Mouse (Mus musculus) hindbrain, embryonic 14.5 days (tissue): Measurements from ENCODE around the gene Spata22. TPM values are rescaled to one million over a fixed set of nuclear protein-coding genes. Genes with fewer than 3 reads are reported as not detected.

Source experiments
- polyA plus RNA-seq: library from polyadenylated mRNA; unstranded; fragments of >200 nt; fragmentation: Nextera tagmentation; extraction: Ambion mirVana; gene quantifications from 2 replicates; pipeline ENCODE4 v1.2.1, GENCODE M21; 2014

The Spata22 gene
- polyA plus RNA-seq, 1 experiment from 2014 or later, result not detected

Other genes with a start within 250 kb of the Spata22 start
- gene Itgae, start 239.2 kb upstream of the Spata22 start, polyA plus RNA-seq, result 0.25 and 0.32 TPM in 2 replicates
- gene Haspin, start 191.4 kb upstream of the Spata22 start, polyA plus RNA-seq, result 2.4 and 3.2 TPM in 2 replicates
- 0.33 and 1.0 TPM in 2 replicates for gene P2rx5, start 169.3 kb upstream of the Spata22 start, polyA plus RNA-seq
- 148 and 152 TPM in 2 replicates for gene Emc6, start 152.7 kb upstream of the Spata22 start, polyA plus RNA-seq
- 121 and 132 TPM in 2 replicates for gene Tax1bp3, start 152.7 kb upstream of the Spata22 start, polyA plus RNA-seq
- 17.6 and 17.7 TPM in 2 replicates for gene Ctns, start 130.7 kb upstream of the Spata22 start, polyA plus RNA-seq
- gene Shpk, start 130.3 kb upstream of the Spata22 start, polyA plus RNA-seq, result 1.6 and 2.5 TPM in 2 replicates
- gene Trpv1, start 95.4 kb upstream of the Spata22 start, polyA plus RNA-seq, result 0.16 and 0.29 TPM in 2 replicates
- 0.27 and 0.32 TPM in 2 replicates for gene Trpv3, start 62.4 kb upstream of the Spata22 start, polyA plus RNA-seq
- gene Aspa, start 145 bp upstream of the Spata22 start, polyA plus RNA-seq, result 2.5 and 2.8 TPM in 2 replicates
- not detected in 2 replicates for gene Gm49340, start within 50 bp of the Spata22 start, polyA plus RNA-seq
- not detected in 2 replicates for gene Olfr20, start 21.0 kb downstream of the Spata22 start, polyA plus RNA-seq
- gene Olfr376, start 41.5 kb downstream of the Spata22 start, polyA plus RNA-seq, result not detected in 2 replicates
- gene Olfr1, start 69.9 kb downstream of the Spata22 start, polyA plus RNA-seq, result not detected in 2 replicates
- gene Olfr378, start 98.7 kb downstream of the Spata22 start, polyA plus RNA-seq, result not detected in 2 replicates
- not detected in 2 replicates for gene Olfr380, start 127.8 kb downstream of the Spata22 start, polyA plus RNA-seq
- gene Olfr381, start 161.9 kb downstream of the Spata22 start, polyA plus RNA-seq, result not detected in 2 replicates
- gene Olfr382, start 187.5 kb downstream of the Spata22 start, polyA plus RNA-seq, result not detected in 2 replicates